Mouse (Mus musculus) macrophage (primary cell): ENCODE data around the gene Gm5796. TPM values are rescaled to one million over a fixed set of nuclear protein-coding genes. Genes with fewer than 3 reads are reported as not detected.
"Not testable (repeated sequence)": the region's sequence is repeated elsewhere in the genome, so short reads cannot be mapped to it uniquely, and the experiment has no call there.

Experiments used
- H3K27ac ChIP-seq: fragments of 350-480 bp; formaldehyde crosslinking; 2 replicates; pipeline ENCODE4 v1.9.0; 2021
- H3K36me3 ChIP-seq: fragments of 350-480 bp; formaldehyde crosslinking; 2 replicates; pipeline ENCODE4 v1.9.0; 2021; ENCODE audit errors: inconsistent target
- H3K4me3 ChIP-seq: fragments of 350-480 bp; formaldehyde crosslinking; 2 replicates; pipeline ENCODE4 v1.9.0; 2021; ENCODE audit errors: inconsistent target
- H3K79me2 ChIP-seq: fragments of 350-480 bp; formaldehyde crosslinking; 2 replicates; pipeline ENCODE4 v1.9.0; 2021; ENCODE audit errors: inconsistent target
- WGBS: methylation state at CpG from one replicate; pipeline ENCODE4 v1.1.7; 2026; ENCODE audit warnings: inconsistent platforms; ENCODE audit not compliant: missing documents; 5-methylcytosine and 5-hydroxymethylcytosine counted together
- polyA plus RNA-seq: library from polyadenylated mRNA; stranded (reverse); fragments of 250-400 nt; gene quantifications from 3 replicates; pipeline ENCODE4 v1.2.4, GENCODE M21; 2018; ENCODE audit warnings: inconsistent platforms
- total RNA-seq, 78 experiments: library from RNA; depleted of rRNA; stranded (reverse); fragments of 250-400 nt; gene quantifications; 1 replicate in 9 of 78; 2 replicates in 24 of 78; 3 replicates in 43 of 78; 4 replicates in 2 of 78; pipeline ENCODE4 v1.2.4; 2018; ENCODE audit warnings: inconsistent platforms in 56 of 78

Gm5796 gene
- not detected for total RNA-seq (2018; cell fraction: chromatin; rRNA removed)
- total RNA-seq (2018; cell fraction: cytosol; rRNA removed) = not detected
- total RNA-seq (2018; cell fraction: nucleus; rRNA removed) = not detected
- polyA plus RNA-seq = not detected in 3 replicates

- not testable (repeated sequence) for H3K79me2 ChIP-seq, H3K27ac ChIP-seq, H3K4me3 ChIP-seq, H3K36me3 ChIP-seq
- no CpG with 5 or more reads among the region's 3 CpGs for WGBS
Observed at GRCm38 (mm10) chr14:4023641-4024040, at the start of gene Gm5796. Gene Gm5796 (plus strand): TSS chr14:4023941.

GRCm38 (mm10) chr14:3998094-3998493, 25.6 kb upstream of the Gm5796 start, which contains the start of gene Gm3099:
Gene Gm3099 (plus strand): TSS chr14:3998394.
- H3K4me3 ChIP-seq, H3K36me3 ChIP-seq, H3K79me2 ChIP-seq, H3K27ac ChIP-seq: not testable (repeated sequence)
- WGBS = no CpG with 5 or more reads among the region's 3 CpGs

- not testable (repeated sequence) for H3K4me3 ChIP-seq
Observed at GRCm38 (mm10) chr14:4083820-4084219, 60.1 kb downstream of the Gm5796 start, which contains the start of gene Gm3115. Gene Gm3115 (plus strand): TSS chr14:4084120.

More at GRCm38 (mm10) chr14:4083820-4084219, 60.1 kb downstream of the Gm5796 start, which contains the start of gene Gm3115:
- not testable (repeated sequence) for H3K27ac ChIP-seq, H3K79me2 ChIP-seq, H3K36me3 ChIP-seq
- WGBS = 60% methylated on average over 1 of the region's 3 CpGs

Other genes starting within 250 kb of the Gm5796 start
- not detected in 3 replicates for gene Gm3002, start 213.9 kb upstream of the Gm5796 start, polyA plus RNA-seq
- not detected in 3 replicates for gene Gm3033, start 177.7 kb upstream of the Gm5796 start, polyA plus RNA-seq
- not detected in 3 replicates for gene Gm2916, start 139.8 kb upstream of the Gm5796 start, polyA plus RNA-seq
- not detected in 3 replicates for gene Gm3029, start 92.2 kb upstream of the Gm5796 start, polyA plus RNA-seq
- gene Gm3095, start 60.4 kb upstream of the Gm5796 start, polyA plus RNA-seq = not detected in 3 replicates
- not detected in 3 replicates for gene Gm3099, start 25.5 kb upstream of the Gm5796 start, polyA plus RNA-seq
- gene Gm3115, start 60.2 kb downstream of the Gm5796 start, polyA plus RNA-seq = not detected in 3 replicates
- gene Gm8108, start 86.6 kb downstream of the Gm5796 start, polyA plus RNA-seq = not detected in 3 replicates
- gene Gm3127, start 141.1 kb downstream of the Gm5796 start, polyA plus RNA-seq = not detected in 3 replicates
- not detected in 3 replicates for gene Gm2974, start 158.6 kb downstream of the Gm5796 start, polyA plus RNA-seq
- not detected in 3 replicates for gene Gm3138, start 225.7 kb downstream of the Gm5796 start, polyA plus RNA-seq